Mouse (Mus musculus) ES-E14 (cell line): ENCODE results near the gene Tfdp2. TPM values are rescaled to one million over a fixed set of nuclear protein-coding genes. Genes with fewer than 3 reads are reported as not detected.
A peak's percentile ranks its signal among the peaks of the same experiment; 100 is the strongest.

Experiments used
- DNase-seq: peaks from one replicate; pipeline ENCODE4 v3.0.0-alpha.2; 2013; ENCODE audit warnings: low read depth, low spot score
- H3K27ac ChIP-seq: 2 replicates; pipeline ENCODE4 v1.5.1; 2012; ENCODE audit warnings: low read depth, mild to moderate bottlenecking, low read length, moderate library complexity, mixed read lengths; ENCODE audit not compliant: poor library complexity, insufficient read depth, severe bottlenecking
- H3K36me3 ChIP-seq: 2 replicates; pipeline ENCODE4 v1.6.1; 2012; ENCODE audit warnings: mild to moderate bottlenecking, low read length, moderate library complexity, mixed read lengths; ENCODE audit not compliant: control insufficient read depth, poor library complexity, insufficient read depth, severe bottlenecking
- H3K4me1 ChIP-seq, 2 experiments: fragments of 150-350 bp in 1 of 2; sonication (generic) in 1 of 2; 2 replicates each; pipeline ENCODE4 v1.6.1; 2012; ENCODE audit warnings: low read length in 2 of 2, mild to moderate bottlenecking in 1 of 2, mixed read lengths in 1 of 2; ENCODE audit not compliant: control insufficient read depth in 2 of 2, insufficient read depth in 2 of 2, poor library complexity in 1 of 2
- H3K4me3 ChIP-seq, 2 experiments: fragments of 150-350 bp in 1 of 2; sonication (generic) in 1 of 2; 2 replicates each; pipeline ENCODE4 v1.5.1; 2012; ENCODE audit warnings: low read length in 2 of 2, low read depth in 1 of 2, mild to moderate bottlenecking in 1 of 2, mixed read lengths in 1 of 2; ENCODE audit not compliant: insufficient read depth in 1 of 2, poor library complexity in 1 of 2, severe bottlenecking in 1 of 2
- H3K9ac ChIP-seq: 2 replicates; pipeline ENCODE4 v1.6.1; 2012; ENCODE audit warnings: low read depth, mild to moderate bottlenecking, low read length, mixed read lengths; ENCODE audit not compliant: poor library complexity, insufficient read depth, severe bottlenecking
- H3K9me3 ChIP-seq: fragments of 150-350 bp; sonication (generic); 2 replicates; pipeline ENCODE4 v1.6.1; 2012; ENCODE audit warnings: low read depth, mild to moderate bottlenecking, low read length; ENCODE audit not compliant: control insufficient read depth, insufficient read depth
- CHD2 ChIP-seq: IDR thresholded peaks from 2 replicates; pipeline ENCODE4 v1.6.1; 2014; ENCODE audit warnings: mild to moderate bottlenecking, low read depth, low read length, inconsistent platforms
- HCFC1 ChIP-seq: IDR thresholded peaks from 2 replicates; pipeline ENCODE4 v1.6.1; 2012; ENCODE audit warnings: low read length, inconsistent platforms, borderline replicate concordance; ENCODE audit not compliant: insufficient read depth
- MAFK ChIP-seq: IDR thresholded peaks from 2 replicates; pipeline ENCODE4 v1.6.1; 2014; ENCODE audit warnings: mild to moderate bottlenecking, low read depth, low read length, inconsistent platforms; ENCODE audit not compliant: insufficient read depth
- ZC3H11A ChIP-seq: IDR thresholded peaks from 2 replicates; pipeline ENCODE4 v1.6.1; 2012; ENCODE audit warnings: low read depth, mild to moderate bottlenecking, inconsistent platforms, low read length, borderline replicate concordance
- ZNF384 ChIP-seq: IDR thresholded peaks from 2 replicates; pipeline ENCODE4 v1.6.1; 2012; ENCODE audit warnings: low read depth, low read length, inconsistent platforms
- in situ Hi-C, 2 experiments: fragments of 600-800 bp; cut with MboI; formaldehyde crosslinking; loops; one replicate each; pipeline ENCODE4 v1.15.1; 2025; ENCODE audit warnings: low sequenced_read_pairs in 2 of 2, inconsistent platforms in 1 of 2; ENCODE audit not compliant: unreplicated experiment in 2 of 2
- total RNA-seq: library from RNA; depleted of rRNA; stranded (reverse); fragments of 300-350 nt; gene quantifications from 2 replicates; pipeline ENCODE4 v1.2.3, GENCODE M21; 2012

The Tfdp2 gene
- total RNA-seq, 1 experiment = 45.6 TPM

- no peaks in the 10 kb centered on the region for H3K4me1 ChIP-seq
- DNase-seq = no peak
- no peak for TF ChIP-seq MAFK
- no peak for TF ChIP-seq CHD2
- no peak for TF ChIP-seq HCFC1
- no peak for TF ChIP-seq ZC3H11A
- no peak for TF ChIP-seq ZNF384
- no peaks in the 10 kb centered on the region for H3K9me3 ChIP-seq
- H3K27ac ChIP-seq = no peak overlapping the region
- H3K9ac ChIP-seq = no peak overlapping the region
- H3K36me3 ChIP-seq = peaks cover 4% of the 10 kb centered on the region
- no peak overlapping the region for H3K4me3 ChIP-seq
- in situ Hi-C loops = no loop called here
Observed at GRCm38 (mm10) chr9:96184909-96185308, 11.2 kb upstream of the Tfdp2 start.

GRCm38 (mm10) chr9:96186701-96187100 is 9.4 kb upstream of the Tfdp2 start:
- H3K27ac ChIP-seq = no peak overlapping the region
- no peaks in the 10 kb centered on the region for H3K4me1 ChIP-seq
- TF ChIP-seq CHD2 (no peak), MAFK (no peak), ZC3H11A (no peak), HCFC1 (no peak)
- no peak overlapping the region for H3K9ac ChIP-seq
- H3K9me3 ChIP-seq = no peaks in the 10 kb centered on the region
- in situ Hi-C loops = no loop called here
- peaks cover 4% of the 10 kb centered on the region; the same call in 1 of the 2 replicates for H3K36me3 ChIP-seq
- H3K4me3 ChIP-seq = no peak overlapping the region
- no peak for DNase-seq

- TF ChIP-seq ZC3H11A (no peak), CHD2 (no peak), ZNF384 (no peak), MAFK (no peak), HCFC1 (no peak)
- Histone ChIP-seq H3K4me3 (peak overlapping the region; percentile 86 to 92), H3K4me1 (peaks cover 4 to 6% of the 10 kb centered on the region in 2 experiments), H3K9ac (peak overlapping the region; percentile 88), H3K9me3 (no peaks in the 10 kb centered on the region), H3K36me3 (no peaks in the 10 kb centered on the region), H3K27ac (peak overlapping the region; percentile 60)
- DNase-seq = peak; percentile 24
- in situ Hi-C loops = no loop called here
Observed at GRCm38 (mm10) chr9:96196636-96197181, 634 bp downstream of the Tfdp2 start.

DNA sequence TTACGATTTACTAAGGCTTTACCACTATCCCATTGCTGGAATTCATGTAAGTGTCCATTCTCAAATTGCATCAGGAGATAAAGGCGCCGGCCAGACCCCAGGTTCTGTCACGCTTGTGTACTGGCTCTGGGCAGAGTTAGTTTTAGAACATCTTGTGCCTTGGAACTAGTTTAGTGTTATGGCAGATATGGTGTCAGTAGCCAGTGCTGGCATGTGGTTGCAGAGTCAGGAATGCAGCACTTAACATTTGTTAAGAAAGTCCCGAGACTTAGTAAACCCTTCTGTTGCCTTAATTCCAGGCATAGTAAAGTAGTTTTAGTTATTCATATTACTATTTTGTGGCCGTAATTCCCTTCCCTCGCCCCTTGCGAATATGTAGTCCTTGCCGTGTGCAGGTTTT is 1.7 kb downstream of the Tfdp2 start:
- in situ Hi-C loops = no loop called here
- no peak for TF ChIP-seq MAFK
- TF ChIP-seq CHD2 = no peak
- no peak for TF ChIP-seq ZNF384
- no peak for TF ChIP-seq ZC3H11A
- no peak for TF ChIP-seq HCFC1

GRCm38 (mm10) chr9:96203663-96204062 is 7.6 kb downstream of the Tfdp2 start:
- Histone ChIP-seq H3K36me3 (peaks cover 4% of the 10 kb centered on the region; the same call in 1 of the 2 replicates), H3K9me3 (no peaks in the 10 kb centered on the region), H3K9ac (no peak overlapping the region), H3K27ac (no peak overlapping the region), H3K4me3 (no peak overlapping the region), H3K4me1 (no peaks in the 10 kb centered on the region)
- TF ChIP-seq HCFC1 = no peak
- TF ChIP-seq MAFK = no peak
- TF ChIP-seq ZNF384 = no peak
- no peak for TF ChIP-seq CHD2
- no peak for TF ChIP-seq ZC3H11A
- in situ Hi-C loops = no loop called here
- no peak for DNase-seq

More for the DNA sequence above, 1.7 kb downstream of the Tfdp2 start:
- peaks cover 4 to 6% of the 10 kb centered on the region in 2 experiments for H3K4me1 ChIP-seq
- peak overlapping the region; percentile 5 to 86; a peak in 2 of 4 replicates for H3K4me3 ChIP-seq
- no peaks in the 10 kb centered on the region for H3K36me3 ChIP-seq
- no peak overlapping the region for H3K9ac ChIP-seq
- no peaks in the 10 kb centered on the region for H3K9me3 ChIP-seq
- DNase-seq = no peak
- H3K27ac ChIP-seq = no peak overlapping the region
